Mouse (Mus musculus) embryonic fibroblast, embryonic 13.5 days (primary cell): ENCODE results near the gene Vsig10l.

Source experiments
- CTCF ChIP-seq: IDR thresholded peaks from 2 replicates; pipeline ENCODE4 v1.5.1; 2011; ENCODE audit warnings: mild to moderate bottlenecking, control low read depth, low read length, moderate library complexity, borderline replicate concordance; ENCODE audit not compliant: insufficient read depth
- POLR2A ChIP-seq: IDR thresholded peaks from 2 replicates; pipeline ENCODE4 v1.6.1; 2011; ENCODE audit warnings: low read depth, mild to moderate bottlenecking, control low read depth, low read length, moderate library complexity

GRCm38 (mm10) chr7:43436341-43437255 lies 26.4 kb upstream of the Vsig10l start, which contains the start of gene Nkg7:
- no peak for TF ChIP-seq CTCF
- TF ChIP-seq POLR2A, result no peak
